Mouse (Mus musculus): ENCODE results near the gene Gm5150. TPM values are rescaled to one million over a fixed set of nuclear protein-coding genes. Genes with fewer than 3 reads are reported as not detected.
A peak's percentile ranks its signal among the peaks of the same experiment; 100 is the strongest.
"Not testable (repeated sequence)": the region's sequence is repeated elsewhere in the genome, so short reads cannot be mapped to it uniquely, and the experiment has no call there.

The Gm5150 gene
- 17.9 and 24.3 TPM in 2 replicates for polyA plus RNA-seq (2012; ENCODE audit: insufficient read depth, insufficient read length, missing spikeins)

- Histone ChIP-seq H3K27ac (ENCODE audit: insufficient read depth, low read depth, low read length) (peak within 1 kb of the TSS; percentile 77), H3K4me1 (ENCODE audit: control insufficient read depth, insufficient read depth, low read length) (peaks cover 17% of the 10 kb centered on the region), H3K4me3 (ENCODE audit: insufficient read depth, low read length) (no peak within 1 kb of the TSS)
- TF ChIP-seq CTCF (IDR thresholded peaks at IDR 0.05; ENCODE audit: low read depth, low read length) (no peak), POLR2A (IDR thresholded peaks at IDR 0.05; ENCODE audit: borderline replicate concordance, low read depth, low read length) (no peak)
Measured at GRCm38 (mm10) chr3:16006215-16006614, at the start of gene Gm5150. TSS of gene Gm5150 (minus strand) at chr3:16006437.

- H3K27ac ChIP-seq (ENCODE audit: insufficient read depth, low read depth, low read length); H3K4me3 ChIP-seq (ENCODE audit: insufficient read depth, low read length); H3K4me1 ChIP-seq (ENCODE audit: control insufficient read depth, insufficient read depth, low read length): not testable (repeated sequence)
Measured at GRCm38 (mm10) chr3:16051736-16052135, 45.5 kb upstream of the Gm5150 start.

- no peak overlapping the region for H3K4me3 ChIP-seq (ENCODE audit: insufficient read depth, low read length)
- TF ChIP-seq CTCF (IDR thresholded peaks at IDR 0.05; ENCODE audit: low read depth, low read length) = no peak
- no peaks in the 10 kb centered on the region for H3K4me1 ChIP-seq (ENCODE audit: control insufficient read depth, insufficient read depth, low read length)
- H3K27ac ChIP-seq (ENCODE audit: insufficient read depth, low read depth, low read length) = no peak overlapping the region
Measured at GRCm38 (mm10) chr3:16047288-16047687, 41.1 kb upstream of the Gm5150 start.

GRCm38 (mm10) chr3:16043315-16043714 lies 37.1 kb upstream of the Gm5150 start:
- TF ChIP-seq POLR2A (IDR thresholded peaks at IDR 0.05; ENCODE audit: borderline replicate concordance, low read depth, low read length) (no peak), CTCF (IDR thresholded peaks at IDR 0.05; ENCODE audit: low read depth, low read length) (no peak)
- Histone ChIP-seq H3K4me1 (ENCODE audit: control insufficient read depth, insufficient read depth, low read length) (no peaks in the 10 kb centered on the region), H3K4me3 (ENCODE audit: insufficient read depth, low read length) (no peak overlapping the region), H3K27ac (ENCODE audit: insufficient read depth, low read depth, low read length) (no peak overlapping the region)

GRCm38 (mm10) chr3:16024988-16025387 lies 18.8 kb upstream of the Gm5150 start:
- H3K4me1 ChIP-seq (ENCODE audit: control insufficient read depth, insufficient read depth, low read length) = peaks cover 11% of the 10 kb centered on the region
- not testable (repeated sequence) for H3K27ac ChIP-seq (ENCODE audit: insufficient read depth, low read depth, low read length); H3K4me3 ChIP-seq (ENCODE audit: insufficient read depth, low read length)
- peak; percentile 21; the same call in 1 of the 2 replicates for TF ChIP-seq CTCF (IDR thresholded peaks at IDR 0.05; ENCODE audit: low read depth, low read length)

GRCm38 (mm10) chr3:16022214-16022613 lies 16.0 kb upstream of the Gm5150 start:
- Histone ChIP-seq H3K4me3 (ENCODE audit: insufficient read depth, low read length) (no peak overlapping the region), H3K27ac (ENCODE audit: insufficient read depth, low read depth, low read length) (no peak overlapping the region), H3K4me1 (ENCODE audit: control insufficient read depth, insufficient read depth, low read length) (peaks cover 11% of the 10 kb centered on the region)
- no peak for TF ChIP-seq POLR2A (IDR thresholded peaks at IDR 0.05; ENCODE audit: borderline replicate concordance, low read depth, low read length)
- no peak for TF ChIP-seq CTCF (IDR thresholded peaks at IDR 0.05; ENCODE audit: low read depth, low read length)

- H3K4me1 ChIP-seq (ENCODE audit: control insufficient read depth, insufficient read depth, low read length); H3K4me3 ChIP-seq (ENCODE audit: insufficient read depth, low read length); H3K27ac ChIP-seq (ENCODE audit: insufficient read depth, low read depth, low read length): not testable (repeated sequence)
Measured at GRCm38 (mm10) chr3:16014456-16014855, 8.2 kb upstream of the Gm5150 start.

GRCm38 (mm10) chr3:16007827-16008226 lies 1.6 kb upstream of the Gm5150 start:
- H3K4me3 ChIP-seq (ENCODE audit: insufficient read depth, low read length) = no peak overlapping the region
- H3K27ac ChIP-seq (ENCODE audit: insufficient read depth, low read depth, low read length) = peak overlapping the region; percentile 57
- no peak for TF ChIP-seq CTCF (IDR thresholded peaks at IDR 0.05; ENCODE audit: low read depth, low read length)
- peaks cover 17% of the 10 kb centered on the region for H3K4me1 ChIP-seq (ENCODE audit: control insufficient read depth, insufficient read depth, low read length)

- no peak overlapping the region for H3K27ac ChIP-seq (ENCODE audit: insufficient read depth, low read depth, low read length)
- no peak; the same call in 1 of the 2 replicates for TF ChIP-seq CTCF (IDR thresholded peaks at IDR 0.05; ENCODE audit: low read depth, low read length)
- TF ChIP-seq POLR2A (IDR thresholded peaks at IDR 0.05; ENCODE audit: borderline replicate concordance, low read depth, low read length) = no peak
- H3K4me1 ChIP-seq (ENCODE audit: control insufficient read depth, insufficient read depth, low read length) = peaks cover 17% of the 10 kb centered on the region
- H3K4me3 ChIP-seq (ENCODE audit: insufficient read depth, low read length) = no peak overlapping the region
Measured at GRCm38 (mm10) chr3:16003890-16004633, 2.2 kb downstream of the Gm5150 start.

- not testable (repeated sequence) for H3K27ac ChIP-seq (ENCODE audit: insufficient read depth, low read depth, low read length); H3K4me3 ChIP-seq (ENCODE audit: insufficient read depth, low read length); H3K4me1 ChIP-seq (ENCODE audit: control insufficient read depth, insufficient read depth, low read length)
Measured at GRCm38 (mm10) chr3:15999479-15999878, 6.8 kb downstream of the Gm5150 start.

- no peak for TF ChIP-seq CTCF (IDR thresholded peaks at IDR 0.05; ENCODE audit: low read depth, low read length)
- no peak overlapping the region for H3K4me3 ChIP-seq (ENCODE audit: insufficient read depth, low read length)
Measured at GRCm38 (mm10) chr3:15982216-15982615, 24.0 kb downstream of the Gm5150 start.

More at GRCm38 (mm10) chr3:15982216-15982615, 24.0 kb downstream of the Gm5150 start:
- H3K27ac ChIP-seq (ENCODE audit: insufficient read depth, low read depth, low read length) = no peak overlapping the region
- H3K4me1 ChIP-seq (ENCODE audit: control insufficient read depth, insufficient read depth, low read length) = no peaks in the 10 kb centered on the region
